Mouse (Mus musculus) urinary bladder, postnatal 14 days (tissue): ENCODE measurements around the gene Ptpn14.

ENCODE experiments used
- DNase-seq: peaks from one replicate; pipeline ENCODE4 v3.0.0; 2021; ENCODE audit warnings: low spot score

Ptpn14 gene

DNA sequence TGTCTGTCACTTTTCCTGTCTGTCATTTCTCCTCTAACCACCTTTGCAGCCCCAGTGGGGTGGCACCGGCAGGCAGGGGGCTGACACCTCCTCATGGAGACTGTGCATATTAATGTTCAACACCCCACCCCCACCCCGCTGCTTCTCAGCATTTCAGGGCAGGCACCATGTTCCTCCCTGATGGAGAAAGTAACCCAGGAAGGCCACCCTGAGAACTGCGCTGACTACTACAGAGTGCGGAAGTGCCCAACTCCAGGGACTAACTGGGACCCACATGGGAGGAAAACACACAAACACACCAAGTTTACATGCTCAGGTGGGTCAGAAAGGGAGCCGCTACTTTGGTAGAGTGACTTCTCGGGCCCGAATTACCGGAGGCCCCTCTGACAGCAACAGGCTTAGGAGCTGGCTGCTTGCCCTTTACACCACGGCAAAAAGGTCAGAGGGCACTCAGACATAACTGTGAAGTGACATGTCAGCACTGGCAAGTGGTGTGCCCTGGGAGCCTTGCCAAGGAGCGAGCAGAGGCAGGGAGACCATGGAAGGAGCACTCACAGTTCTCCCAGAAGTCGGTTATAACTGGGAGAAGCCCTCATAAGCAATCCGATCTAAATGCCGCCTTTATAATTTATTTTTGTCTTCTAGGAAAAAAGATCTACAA, 182.7 kb downstream of the Ptpn14 start:
- peak; percentile 51 for DNase-seq

DNA sequence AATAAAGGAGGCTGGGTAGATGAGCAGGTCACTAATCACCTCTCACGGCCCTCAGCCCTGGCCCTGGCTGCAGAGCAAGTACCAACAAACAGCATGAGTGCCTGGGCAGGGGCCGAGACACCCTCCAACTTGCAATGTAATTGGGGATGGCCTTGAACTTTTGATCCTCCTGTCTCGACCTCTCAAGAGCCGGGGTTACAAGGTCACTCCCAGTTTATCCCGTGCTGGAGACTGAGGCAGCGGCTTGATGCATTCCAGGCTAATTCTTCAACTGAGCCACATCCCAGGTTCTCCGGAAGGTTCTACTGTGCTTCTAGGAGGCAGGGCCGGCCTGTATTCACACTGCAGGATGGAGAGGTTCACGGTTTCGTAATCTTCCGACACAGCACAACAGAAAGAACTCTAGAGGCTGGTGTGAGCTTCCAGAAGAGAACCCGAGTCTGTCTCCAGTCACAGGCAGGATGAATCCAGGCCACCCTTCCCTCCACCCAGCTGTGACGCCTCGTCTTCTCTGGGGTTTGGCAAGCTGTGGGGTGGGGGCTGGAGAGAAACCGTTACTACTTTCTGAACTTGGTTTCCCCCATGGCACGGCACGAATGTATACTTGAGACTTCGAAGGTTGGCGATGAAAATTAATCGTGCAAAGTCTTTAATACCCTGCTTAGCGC, 185.2 kb downstream of the Ptpn14 start:
- DNase-seq: no peak

DNA sequence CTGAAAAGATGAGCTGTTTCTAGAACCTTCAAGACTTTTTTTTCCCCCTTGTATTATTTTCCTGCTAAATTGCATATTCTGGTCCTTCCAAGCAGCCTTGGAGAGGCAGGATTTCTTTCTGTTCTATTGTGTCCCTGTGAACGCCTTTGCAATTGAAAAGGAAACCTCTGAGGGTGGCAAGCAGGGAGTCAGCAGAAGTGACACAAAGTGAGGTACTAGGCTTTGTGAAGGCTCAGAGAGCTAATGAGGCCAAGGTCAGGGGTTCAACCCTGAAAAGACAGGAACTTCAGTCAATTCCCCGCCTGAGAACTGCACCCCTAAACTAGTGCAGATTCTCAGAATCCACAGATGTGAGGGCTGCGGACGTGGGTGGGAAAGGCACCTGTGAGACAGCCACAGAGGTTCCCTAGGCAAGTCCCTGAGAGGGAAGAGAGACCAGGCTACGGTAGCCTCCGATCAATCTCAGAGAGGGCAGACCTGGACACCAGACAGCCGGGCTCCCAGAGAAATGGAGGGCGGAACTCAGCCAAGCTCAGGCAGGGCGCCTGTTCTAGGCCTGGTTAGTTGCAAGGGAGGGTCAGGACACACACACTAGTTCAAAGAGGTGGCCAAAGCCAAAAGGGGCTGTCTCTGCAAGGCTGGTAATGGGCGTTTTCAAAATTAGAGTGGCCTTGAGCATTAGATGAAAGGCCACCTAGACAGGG, 188.5 kb downstream of the Ptpn14 start:
- DNase-seq: no peak

DNA sequence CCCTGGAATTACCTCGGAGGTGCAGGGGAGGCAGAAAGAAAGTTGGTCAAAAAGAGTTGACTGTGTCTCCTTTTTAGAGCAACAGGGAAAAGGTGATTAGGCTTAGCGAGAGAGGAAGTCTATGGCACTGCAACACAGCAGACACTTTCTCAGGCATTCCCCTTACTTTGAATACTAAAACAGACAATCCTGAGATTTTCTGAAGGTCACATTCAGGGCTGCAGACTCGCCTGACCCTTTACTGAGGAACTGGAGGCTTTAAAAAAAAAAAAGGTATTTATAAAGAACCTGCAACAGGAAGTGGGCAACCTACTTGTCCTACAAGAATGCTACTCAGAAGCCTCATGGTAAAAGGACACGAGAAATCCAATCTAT, 189.0 kb downstream of the Ptpn14 start:
- DNase-seq: no peak

DNA sequence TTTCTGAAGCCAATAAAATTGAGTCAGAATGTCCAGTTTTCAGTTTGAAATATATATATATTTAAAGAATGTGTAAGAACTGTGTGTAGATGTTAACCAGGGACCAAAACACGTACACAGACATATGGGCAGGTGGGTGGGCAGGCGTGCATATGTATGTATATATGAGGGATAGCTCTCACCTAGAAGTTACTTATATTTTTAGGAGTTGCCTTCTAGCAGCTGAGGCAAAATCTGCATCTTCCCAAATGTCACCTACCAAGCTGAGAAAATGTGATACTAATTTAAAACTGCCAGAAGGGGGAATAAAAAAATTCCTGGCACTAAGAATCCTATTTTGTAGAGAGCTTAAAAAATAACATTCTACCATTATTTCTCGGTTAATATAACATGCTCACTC, 191.7 kb downstream of the Ptpn14 start:
- no peak for DNase-seq

DNA sequence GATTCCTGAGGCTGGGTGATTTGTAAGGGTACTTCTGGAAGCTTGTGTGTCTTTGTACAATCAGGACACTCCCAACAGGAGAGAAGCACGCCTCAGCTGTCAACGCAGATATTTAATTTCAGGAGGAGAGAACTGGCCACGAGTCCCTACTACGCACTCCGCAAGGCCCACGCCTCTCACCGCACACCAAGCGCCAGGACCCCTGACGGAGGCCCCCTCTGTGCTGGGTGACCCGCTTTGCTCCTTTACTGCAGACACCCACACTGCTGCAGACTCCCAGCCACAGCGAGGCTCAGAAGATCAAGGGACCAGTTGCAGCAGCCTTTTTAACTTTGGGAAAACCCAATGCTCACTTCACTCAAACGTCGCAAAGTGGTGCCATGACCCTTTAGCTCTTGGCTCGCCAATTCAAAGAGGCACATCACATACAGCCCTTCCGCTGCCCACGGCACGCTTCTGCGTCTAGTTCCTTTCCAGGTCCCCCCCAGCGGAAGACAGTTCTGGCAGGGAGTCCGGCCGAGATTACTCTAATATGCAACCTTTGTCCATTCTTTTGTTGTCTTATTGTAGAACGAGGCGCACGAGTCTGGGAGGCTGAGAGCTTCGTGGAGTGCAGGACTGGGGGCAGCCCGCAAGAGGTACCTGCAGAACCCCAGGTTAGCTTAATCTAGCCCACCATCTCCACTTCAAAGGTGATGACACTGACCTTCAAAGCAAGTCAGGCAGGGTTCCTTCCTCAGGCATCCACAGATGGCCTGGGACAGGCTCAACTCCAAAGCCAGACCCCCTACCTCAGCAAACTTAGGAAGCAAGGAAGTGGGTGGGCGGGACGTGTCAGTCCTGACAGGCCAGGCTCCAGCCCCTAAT, 192.9 kb downstream of the Ptpn14 start:
- DNase-seq: no peak

DNA sequence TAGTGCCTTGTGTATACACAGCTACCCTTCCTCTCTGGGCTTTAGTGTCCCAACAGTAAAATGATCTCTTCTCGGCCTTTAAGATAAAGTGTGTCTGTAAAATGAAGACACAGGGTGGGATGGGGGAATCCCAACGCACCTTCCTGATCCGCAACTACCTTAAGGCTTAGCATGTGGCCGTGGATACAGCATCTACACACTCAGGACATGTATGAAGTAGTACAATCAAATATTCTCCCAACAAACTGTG, 193.4 kb downstream of the Ptpn14 start:
- no peak for DNase-seq

DNA sequence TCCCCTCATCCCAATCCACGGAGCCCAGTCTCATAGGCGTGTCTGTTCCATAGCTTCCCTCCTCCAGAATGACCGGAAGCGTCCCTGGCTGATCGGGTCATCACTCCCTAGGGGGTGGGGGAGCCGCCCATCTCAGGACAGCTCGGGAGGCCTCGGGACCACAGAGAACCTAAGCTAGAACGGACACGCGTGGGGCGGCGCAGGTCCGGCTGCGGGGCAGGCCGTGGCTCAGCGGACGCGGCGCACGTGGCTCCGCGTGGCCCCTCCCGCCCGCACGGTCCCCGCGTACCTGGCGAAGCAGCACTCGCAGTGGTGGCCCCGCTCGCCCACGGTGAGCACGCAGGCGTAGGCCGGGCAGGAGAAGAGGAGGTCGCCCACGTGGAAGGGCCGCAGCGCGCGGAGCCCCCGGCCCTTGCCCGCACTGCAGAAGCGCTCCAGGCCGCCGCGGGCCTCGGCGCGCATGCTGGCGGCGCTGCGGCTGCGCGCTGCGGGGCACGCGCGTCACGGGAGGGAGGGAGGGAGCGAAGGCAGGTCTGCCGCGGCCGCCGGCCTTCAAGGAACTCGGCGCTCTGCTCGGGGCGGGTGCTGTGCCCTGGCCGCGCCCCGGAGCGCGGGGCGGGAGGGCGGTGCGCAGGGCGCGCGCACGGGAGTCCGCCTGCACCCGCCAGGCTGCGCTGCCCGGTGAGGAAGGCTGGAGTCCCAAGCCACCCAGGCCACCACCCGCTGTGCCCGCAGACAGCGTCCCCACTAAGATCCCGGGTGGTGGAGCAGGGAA, 193.9 kb downstream of the Ptpn14 start, which contains the start of gene Smyd2:
Smyd2 (minus strand) TSS at position 546 of the 775 bp plus-strand sequence.
- DNase-seq: peak; percentile 78

DNA sequence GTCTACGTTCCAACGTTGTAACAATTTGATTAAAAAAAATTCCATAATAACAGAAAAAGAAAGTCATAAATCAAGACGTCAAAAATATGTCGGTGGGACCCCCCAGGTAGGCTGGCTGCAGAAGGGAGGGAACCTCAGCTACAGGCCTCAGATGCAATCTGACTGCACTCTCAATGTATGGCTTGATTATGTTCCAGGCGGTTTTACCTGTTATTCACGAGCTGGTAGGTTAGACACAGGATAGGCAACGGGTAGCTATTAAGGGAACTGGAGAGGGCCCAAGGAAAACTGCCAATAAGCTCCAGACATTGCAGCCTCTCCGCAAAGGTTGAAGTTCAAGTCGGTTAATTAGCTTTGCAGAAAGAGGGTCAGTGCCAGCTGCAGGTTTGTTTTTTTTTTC, 194.7 kb downstream of the Ptpn14 start:
- no peak for DNase-seq

DNA sequence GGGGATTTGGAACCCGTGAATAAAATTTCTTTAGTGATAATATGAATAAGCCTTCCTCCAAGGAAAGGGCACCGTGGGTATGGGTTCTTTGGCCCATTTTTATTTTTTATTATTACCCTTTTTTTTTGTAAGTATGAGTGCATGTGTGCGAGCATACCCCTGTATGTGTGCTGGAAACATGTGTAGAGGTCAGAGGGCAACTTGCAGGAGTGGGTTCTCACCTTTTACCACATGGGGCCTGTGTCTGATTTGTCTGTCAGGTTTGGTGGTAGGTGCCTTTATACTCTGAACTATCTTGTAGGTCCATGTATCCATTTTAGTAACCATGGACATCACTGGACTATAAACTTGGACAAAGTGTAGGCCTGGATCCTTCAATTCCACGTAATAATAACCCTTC, 195.1 kb downstream of the Ptpn14 start:
- no peak for DNase-seq

DNA sequence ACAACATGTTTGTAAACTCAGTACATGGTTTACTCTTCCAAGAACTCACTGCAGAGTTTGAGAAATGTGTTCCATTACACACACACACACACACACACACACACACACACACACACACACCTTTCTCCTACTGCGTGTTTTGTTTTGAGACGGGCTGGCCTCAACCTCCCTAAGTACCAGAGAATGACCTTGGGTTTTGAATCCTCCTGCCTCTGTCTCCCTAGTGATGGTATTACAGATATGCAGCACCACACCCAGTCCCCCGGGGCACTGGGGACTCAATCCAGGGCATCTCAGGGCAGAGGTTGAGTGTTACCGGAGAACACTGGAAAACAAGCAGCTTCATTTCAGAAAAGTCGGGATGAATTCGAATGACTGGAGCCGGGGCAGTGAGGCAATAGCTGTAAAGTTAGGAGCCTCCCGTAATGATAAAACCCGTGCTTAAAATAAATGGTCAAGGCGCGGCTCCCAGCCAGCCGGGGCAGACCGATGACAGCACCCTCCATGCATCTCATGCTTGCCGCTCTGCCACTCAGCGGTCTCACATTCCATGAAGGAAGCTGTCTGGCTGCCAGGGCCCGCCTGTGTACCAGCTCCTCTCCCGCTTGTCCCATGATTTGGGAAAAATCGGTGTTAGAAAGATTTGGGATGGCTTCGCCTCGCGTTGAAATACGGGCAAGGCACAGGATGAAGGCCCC, 196.0 kb downstream of the Ptpn14 start:
- no peak for DNase-seq

DNA sequence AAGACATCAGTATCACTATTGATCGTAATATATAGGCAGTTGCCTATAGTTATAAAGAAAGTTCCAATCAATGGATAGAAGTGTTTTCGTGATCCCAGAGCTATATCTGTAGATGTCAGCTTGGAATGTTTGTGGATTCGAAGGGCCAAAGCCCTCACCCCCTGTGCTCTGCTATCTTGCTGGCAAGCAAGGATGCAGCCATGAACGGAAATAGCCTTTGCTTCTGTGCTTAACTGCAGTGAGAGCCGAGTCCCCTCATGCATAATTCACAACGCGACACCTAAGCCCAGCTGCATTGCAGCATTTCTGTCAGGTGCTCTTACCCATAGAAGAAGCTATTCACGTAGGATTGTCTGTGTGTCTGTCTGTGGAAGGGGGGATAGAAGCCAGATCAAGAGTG, 198.2 kb downstream of the Ptpn14 start:
- no peak for DNase-seq
